Mouse (Mus musculus) retina, postnatal 7 days (tissue): ENCODE measurements around the gene Mrpl37.

Experiments
- DNase-seq: peaks from one replicate; pipeline ENCODE4 v3.0.0-alpha.2; 2012; ENCODE audit warnings: low read depth, low spot score

Mrpl37 gene

GRCm38 (mm10) chr4:107067151-107067840 is 628 bp upstream of the Mrpl37 start:
- no peak for DNase-seq

- no peak for DNase-seq
Measured at GRCm38 (mm10) chr4:107064394-107065098, 2.1 kb downstream of the Mrpl37 start.

- DNase-seq, result no peak
Measured at GRCm38 (mm10) chr4:107063214-107063613, 3.5 kb downstream of the Mrpl37 start.

- no peak for DNase-seq
Measured at GRCm38 (mm10) chr4:107061560-107061959, 5.1 kb downstream of the Mrpl37 start.

- no peak for DNase-seq
Measured at GRCm38 (mm10) chr4:107058781-107059180, 7.9 kb downstream of the Mrpl37 start.

GRCm38 (mm10) chr4:107058346-107058745 is 8.3 kb downstream of the Mrpl37 start:
- no peak for DNase-seq

- no peak for DNase-seq
Measured at GRCm38 (mm10) chr4:107056088-107056487, 10.6 kb downstream of the Mrpl37 start.

GRCm38 (mm10) chr4:107052962-107053553 is 13.6 kb downstream of the Mrpl37 start:
- no peak for DNase-seq

GRCm38 (mm10) chr4:107051889-107052288 is 14.8 kb downstream of the Mrpl37 start:
- no peak for DNase-seq

GRCm38 (mm10) chr4:107048568-107049162 is 18.0 kb downstream of the Mrpl37 start:
- DNase-seq, result no peak

- DNase-seq, result no peak
Measured at GRCm38 (mm10) chr4:107047806-107048205, 18.9 kb downstream of the Mrpl37 start.

- no peak for DNase-seq
Measured at GRCm38 (mm10) chr4:107045188-107045587, 21.5 kb downstream of the Mrpl37 start.

- DNase-seq, result no peak
Measured at GRCm38 (mm10) chr4:107042304-107042703, 24.4 kb downstream of the Mrpl37 start.

GRCm38 (mm10) chr4:107039270-107039669 is 27.4 kb downstream of the Mrpl37 start:
- DNase-seq, result peak; percentile 21

GRCm38 (mm10) chr4:107038303-107038702 is 28.4 kb downstream of the Mrpl37 start:
- DNase-seq, result no peak

- DNase-seq, result no peak
Measured at GRCm38 (mm10) chr4:107036985-107037384, 29.7 kb downstream of the Mrpl37 start.

GRCm38 (mm10) chr4:107035689-107036088 is 31.0 kb downstream of the Mrpl37 start:
- no peak for DNase-seq

GRCm38 (mm10) chr4:107026451-107026850 is 40.2 kb downstream of the Mrpl37 start:
- no peak for DNase-seq

GRCm38 (mm10) chr4:107025369-107025768 is 41.3 kb downstream of the Mrpl37 start:
- no peak for DNase-seq

- DNase-seq, result no peak
Measured at GRCm38 (mm10) chr4:107024899-107025298, 41.8 kb downstream of the Mrpl37 start.

- no peak for DNase-seq
Measured at GRCm38 (mm10) chr4:107021464-107021863, 45.2 kb downstream of the Mrpl37 start.

GRCm38 (mm10) chr4:107020287-107021000 is 46.2 kb downstream of the Mrpl37 start:
- no peak for DNase-seq
